Mouse (Mus musculus): ENCODE results near the gene Hecw1. TPM values are rescaled to one million over a fixed set of nuclear protein-coding genes. Genes with fewer than 3 reads are reported as not detected.

The Hecw1 gene
- total and polyA plus RNA-seq, 3 experiments: 0.52 to 3.2 TPM; not detected in 1

- no peak for TF ChIP-seq NELFE (IDR thresholded peaks at IDR 0.05; ENCODE audit: low read depth, low read length)
- no peak for TF ChIP-seq GATA1 (IDR thresholded peaks at IDR 0.05; ENCODE audit: low read depth, low read length)
- no peak for TF ChIP-seq POLR2A (IDR thresholded peaks at IDR 0.05; ENCODE audit: control insufficient read depth in 1 of 2, insufficient read depth in 1 of 2, low read depth in 1 of 2, low read length in 2 of 2, poor library complexity in 1 of 2)
- TF ChIP-seq KAT2A (conservative IDR thresholded peaks at IDR 0.05; ENCODE audit: low read depth, low read length): no peak
- TF ChIP-seq ZKSCAN1 (IDR thresholded peaks at IDR 0.05; ENCODE audit: low read depth, low read length): no peak
- TF ChIP-seq NRF1 (IDR thresholded peaks at IDR 0.05; ENCODE audit: insufficient read depth, low read depth, low read length, poor library complexity, severe bottlenecking): no peak
- TF ChIP-seq CTCF (IDR thresholded peaks at IDR 0.05 in 2 of 3, conservative IDR thresholded peaks at IDR 0.05 in 1 of 3; ENCODE audit: control insufficient read depth in 1 of 3, insufficient read depth in 1 of 3, low read depth in 2 of 3, low read length in 3 of 3, poor library complexity in 1 of 3, severe bottlenecking in 1 of 3): no peak
- no peak for TF ChIP-seq TCF12 (IDR thresholded peaks at IDR 0.05; ENCODE audit: low read depth, low read length)
- no peak for TF ChIP-seq MEF2A (IDR thresholded peaks at IDR 0.05; ENCODE audit: extremely low read depth, insufficient replicate concordance, low read depth, low read length, poor library complexity, severe bottlenecking)
- TF ChIP-seq SMC3 (IDR thresholded peaks at IDR 0.05; ENCODE audit: low read depth, low read length): no peak
- no peak for TF ChIP-seq EP300 (IDR thresholded peaks at IDR 0.05; ENCODE audit: low read depth in 1 of 2, low read length in 2 of 2)
- no peak for TF ChIP-seq MXI1 (IDR thresholded peaks at IDR 0.05; ENCODE audit: low read depth, low read length)
- no peak for TF ChIP-seq GABPA (IDR thresholded peaks at IDR 0.05; ENCODE audit: low read depth, low read length)
- TF ChIP-seq SIN3A (IDR thresholded peaks at IDR 0.05; ENCODE audit: low read length): no peak
- no peak overlapping the region for H3K27ac ChIP-seq (ENCODE audit: control insufficient read depth, low read depth, low read length)
- no peaks in the 10 kb centered on the region for H3K4me1 ChIP-seq (ENCODE audit: control insufficient read depth in 1 of 2, insufficient read depth in 2 of 2, low read length in 2 of 2)
- H3K9ac ChIP-seq (ENCODE audit: control insufficient read depth, low read depth, low read length, poor library complexity, severe bottlenecking): no peak overlapping the region
- no peaks in the 10 kb centered on the region for H3K79me2 ChIP-seq (ENCODE audit: control insufficient read depth, insufficient read depth, low read length, poor library complexity)
- no peaks in the 10 kb centered on the region for H3K36me3 ChIP-seq (ENCODE audit: control insufficient read depth in 1 of 2, insufficient read depth in 2 of 2, low read length in 2 of 2)
- H3K27me3 ChIP-seq (ENCODE audit: control insufficient read depth in 1 of 2, insufficient read depth in 2 of 2, low read length in 2 of 2): no peaks in the 10 kb centered on the region
- H3K9me3 ChIP-seq (replicated peaks; ENCODE audit: insufficient read depth, low read length): no peaks in the 10 kb centered on the region
- H3K4me3 ChIP-seq (ENCODE audit: control insufficient read depth in 1 of 2, insufficient read depth in 1 of 2, low read depth in 2 of 2, low read length in 2 of 2): no peak overlapping the region
- DNase-seq (ENCODE audit: low read depth, low spot score): no peak
These were observed 29.6 kb upstream of the Hecw1 start for GRCm38 (mm10) chr13:14552628-14553027.

GRCm38 (mm10) chr13:14542860-14543259 is 19.8 kb upstream of the Hecw1 start:
- Histone ChIP-seq H3K27ac (ENCODE audit: control insufficient read depth, low read depth, low read length) (peak overlapping the region; percentile 35; the same call in 1 of the 2 replicates), H3K27me3 (ENCODE audit: control insufficient read depth in 1 of 2, insufficient read depth in 2 of 2, low read length in 2 of 2) (no peaks in the 10 kb centered on the region), H3K4me3 (ENCODE audit: control insufficient read depth in 1 of 2, insufficient read depth in 1 of 2, low read depth in 2 of 2, low read length in 2 of 2) (no peak overlapping the region), H3K79me2 (ENCODE audit: control insufficient read depth, insufficient read depth, low read length, poor library complexity) (no peaks in the 10 kb centered on the region), H3K36me3 (ENCODE audit: control insufficient read depth in 1 of 2, insufficient read depth in 2 of 2, low read length in 2 of 2) (peaks cover 0 to 2% of the 10 kb centered on the region in 2 experiments; a peak in 1 of 4 replicates), H3K4me1 (ENCODE audit: control insufficient read depth in 1 of 2, insufficient read depth in 2 of 2, low read length in 2 of 2) (no peaks in the 10 kb centered on the region; a peak in 1 of 4 replicates), H3K9ac (ENCODE audit: control insufficient read depth, low read depth, low read length, poor library complexity, severe bottlenecking) (no peak overlapping the region), H3K9me3 (replicated peaks; ENCODE audit: insufficient read depth, low read length) (no peaks in the 10 kb centered on the region)
- peak; percentile 58 for DNase-seq (ENCODE audit: low read depth, low spot score)
- 0 out of 2 replicates have a peak, but pooled peaks have one; percentile 10 for TF ChIP-seq RCOR1 (IDR thresholded peaks at IDR 0.05; ENCODE audit: low read depth, low read length)
- TF ChIP-seq KAT2A (conservative IDR thresholded peaks at IDR 0.05; ENCODE audit: low read depth, low read length): no peak
- TF ChIP-seq MXI1 (IDR thresholded peaks at IDR 0.05; ENCODE audit: low read depth, low read length): no peak
- no peak for TF ChIP-seq BHLHE40 (IDR thresholded peaks at IDR 0.05; ENCODE audit: borderline replicate concordance, low read depth, low read length)
- 0 out of 2 replicates have a peak, but pooled peaks have one; percentile 11 for TF ChIP-seq GATA1 (IDR thresholded peaks at IDR 0.05; ENCODE audit: low read depth, low read length)
- peak; percentile 60 for TF ChIP-seq TAL1 (IDR thresholded peaks at IDR 0.05; ENCODE audit: low read length)
- peak; percentile 79 for TF ChIP-seq MYB (IDR thresholded peaks at IDR 0.05; ENCODE audit: low read depth, low read length)
- TF ChIP-seq EP300 (IDR thresholded peaks at IDR 0.05; ENCODE audit: low read depth in 1 of 2, low read length in 2 of 2): peak; percentile 35 to 77; a peak in 3 of 4 replicates
- no peak for TF ChIP-seq SMC3 (IDR thresholded peaks at IDR 0.05; ENCODE audit: low read depth, low read length)

Measured in MEL (cell line).